Mouse (Mus musculus) brain, embryonic 14.5 days (tissue): ENCODE measurements around the gene Habp4.

Source experiments
- CTCF ChIP-seq: fragments of 200-500 bp; IDR thresholded peaks from 2 replicates; pipeline ENCODE4 v1.5.1; 2012; ENCODE audit warnings: inconsistent platforms, mild to moderate bottlenecking, moderate library complexity, borderline replicate concordance; ENCODE audit not compliant: insufficient read depth, insufficient read length; ENCODE audit errors: extremely low read depth
- POLR2A ChIP-seq: fragments of 200-500 bp; IDR thresholded peaks from 2 replicates; pipeline ENCODE4 v1.6.1; 2012; ENCODE audit warnings: mild to moderate bottlenecking, inconsistent platforms, borderline replicate concordance; ENCODE audit not compliant: poor library complexity, insufficient read depth, insufficient read length, severe bottlenecking; ENCODE audit errors: extremely low read depth

DNA sequence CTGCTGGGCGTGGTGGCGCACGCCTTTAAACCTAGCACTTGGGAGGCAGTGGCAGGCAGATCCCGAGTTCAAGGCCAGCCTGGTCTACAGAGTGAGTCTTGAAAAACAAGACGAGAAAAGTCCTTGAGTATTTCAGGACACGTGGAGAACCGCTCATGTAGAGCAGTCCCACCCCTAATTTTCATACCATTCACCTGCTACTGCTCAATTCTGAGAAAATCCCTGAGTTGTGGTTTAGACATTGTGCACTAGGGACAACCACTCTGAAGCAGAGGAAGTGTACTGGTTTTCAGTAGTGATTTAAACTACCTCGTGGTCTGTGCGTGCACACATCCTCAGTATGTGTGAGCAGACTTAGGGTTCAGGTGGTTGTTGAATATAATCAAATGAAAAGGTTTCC is 24.0 kb downstream of the Habp4 start:
- TF ChIP-seq CTCF (no peak), POLR2A (no peak)
